Mouse (Mus musculus) heart, adult 8-10 months (tissue): ENCODE data around the gene Cyp4a30b. TPM values are rescaled to one million over a fixed set of nuclear protein-coding genes. Genes with fewer than 3 reads are reported as not detected.
"Not testable (repeated sequence)": the region's sequence is repeated elsewhere in the genome, so short reads cannot be mapped to it uniquely, and the experiment has no call there.

Experiments
- DNase-seq: peaks from one replicate; pipeline ENCODE4 v3.0.0; 2022; ENCODE audit warnings: low spot score
- total RNA-seq, 4 experiments: library from RNA; stranded (reverse); gene quantifications; 2 replicates each; pipeline ENCODE4 v1.2.4; 2022

Gene Cyp4a30b
- total RNA-seq, result not detected

- DNase-seq, result no peak
Observed at GRCm38 (mm10) chr4:115452304-115452703, at the start of gene Cyp4a30b. Gene Cyp4a30b, plus strand, starts transcription at chr4:115452604.

DNA sequence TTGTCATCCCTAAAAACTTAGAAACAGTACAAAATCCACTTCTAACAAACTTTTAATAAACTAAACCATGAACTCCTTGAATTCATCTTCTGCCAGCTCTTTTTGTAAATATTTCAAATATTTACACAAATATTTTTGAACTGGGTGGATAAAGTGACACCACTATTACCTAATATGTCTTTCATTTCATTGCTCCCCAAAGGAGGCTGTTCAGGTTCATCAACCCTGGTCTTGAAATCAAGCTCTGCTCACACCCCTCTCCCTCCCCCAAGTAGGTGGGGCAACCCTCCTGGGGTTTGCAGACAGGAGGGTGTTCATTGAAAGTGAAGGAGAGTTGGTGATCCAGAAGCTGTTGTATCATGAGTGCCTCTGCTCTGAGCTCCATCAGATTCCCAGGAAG lies 41.1 kb upstream of the Cyp4a30b start, which contains the start of gene Cyp4a12b:
Gene Cyp4a12b (plus strand): TSS at position 301 of the 400 bp plus-strand sequence.
- DNase-seq, result not testable (repeated sequence)

- no peak for DNase-seq
Observed at GRCm38 (mm10) chr4:115450577-115451137, 1.7 kb upstream of the Cyp4a30b start.

GRCm38 (mm10) chr4:115473585-115473984 lies 21.2 kb downstream of the Cyp4a30b start:
- not testable (repeated sequence) for DNase-seq

DNA sequence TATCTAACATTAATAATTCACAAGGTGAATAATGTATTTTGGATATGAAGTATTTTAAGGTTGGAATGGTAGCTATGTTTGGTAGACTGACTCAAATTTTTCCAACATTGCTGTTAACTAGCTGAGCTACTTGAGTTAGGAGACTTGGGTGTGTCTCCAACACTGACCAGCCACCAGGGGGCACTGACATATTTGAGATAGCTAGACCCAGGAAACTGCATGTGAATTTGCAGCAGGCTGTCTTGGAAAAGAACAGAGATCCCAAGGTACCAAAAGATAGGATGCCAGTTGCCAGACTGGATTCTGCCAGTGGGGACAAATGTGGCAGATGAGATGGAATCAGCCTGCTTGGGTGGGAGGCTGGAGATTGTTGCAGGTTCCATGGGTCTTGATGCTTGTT lies 23.6 kb downstream of the Cyp4a30b start:
- DNase-seq, result peak; percentile 53

GRCm38 (mm10) chr4:115481006-115481652 lies 28.7 kb downstream of the Cyp4a30b start:
- DNase-seq, result no peak

DNA sequence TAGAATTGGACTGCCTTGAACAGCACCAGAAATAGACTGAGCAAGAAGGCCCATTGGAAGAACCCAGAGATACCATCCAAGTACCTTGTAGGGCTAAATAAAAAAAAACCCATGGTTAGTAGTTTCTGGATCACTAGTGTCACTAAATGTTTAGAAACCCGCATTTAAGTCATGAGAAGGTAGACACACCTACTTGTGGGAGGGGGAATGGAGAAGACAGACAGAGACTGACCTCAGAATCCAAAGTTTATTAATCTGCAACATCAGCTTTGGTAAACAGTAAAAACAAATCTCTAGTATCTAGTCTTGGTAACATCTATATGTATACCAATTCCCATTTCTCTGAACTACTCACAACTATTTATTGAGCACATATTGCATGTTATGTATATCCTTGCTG lies 43.6 kb downstream of the Cyp4a30b start, which contains the start of gene Cyp4a14:
Gene Cyp4a14 (minus strand): TSS at position 142 of the 400 bp plus-strand sequence.
- DNase-seq, result no peak

GRCm38 (mm10) chr4:115497466-115497865 lies 45.1 kb downstream of the Cyp4a30b start:
- DNase-seq, result no peak

DNA sequence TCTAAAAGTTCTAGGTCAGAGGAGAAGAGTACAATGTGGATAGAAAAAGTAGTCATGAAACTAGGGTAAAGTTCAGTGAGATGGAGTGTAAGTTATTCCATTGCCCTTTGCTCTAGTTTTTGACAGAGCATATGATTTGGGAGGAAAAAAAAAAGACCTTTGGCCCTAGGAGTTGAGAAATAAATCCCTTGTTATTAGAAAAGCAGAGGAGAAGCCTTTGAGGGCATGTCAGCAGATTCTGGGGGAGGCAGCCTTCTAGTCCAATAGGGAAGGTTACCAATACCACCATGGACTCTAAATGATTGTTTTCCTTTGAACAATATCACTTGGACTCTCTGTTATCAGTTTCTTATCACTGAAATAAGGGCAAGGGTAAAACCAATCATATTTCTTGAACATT lies 61.6 kb downstream of the Cyp4a30b start:
- not testable (repeated sequence) for DNase-seq

DNA sequence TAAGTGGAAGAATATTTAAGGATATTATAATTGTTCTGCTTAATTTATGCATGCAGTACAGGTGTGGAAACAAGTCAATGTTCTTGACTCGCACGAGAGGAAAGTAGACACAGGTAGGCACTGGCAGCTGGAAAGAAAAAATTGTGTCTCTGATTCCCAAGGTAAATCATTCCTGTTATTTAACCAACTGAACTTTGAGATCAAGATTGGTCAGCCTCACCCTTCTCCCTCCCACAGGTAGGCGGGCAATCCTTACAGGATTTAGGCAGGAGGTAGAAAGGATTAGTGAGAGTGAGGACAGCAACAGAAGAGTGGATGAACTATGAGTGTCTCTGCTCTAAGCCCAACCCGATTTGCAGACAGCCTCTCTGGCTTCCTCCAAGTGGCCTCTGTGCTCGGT lies 65.6 kb downstream of the Cyp4a30b start, which contains the start of gene Cyp4a10:
Gene Cyp4a10 (plus strand): TSS at position 265 of the 400 bp plus-strand sequence.
- DNase-seq, result not testable (repeated sequence)

- no peak for DNase-seq
Observed at GRCm38 (mm10) chr4:115519444-115519843, 67.0 kb downstream of the Cyp4a30b start.

Other genes starting within 250 kb of the Cyp4a30b start
- gene Cyp4a29, start 210.5 kb upstream of the Cyp4a30b start, total RNA-seq, result not detected
- gene Cyp4a12a, start 153.6 kb upstream of the Cyp4a30b start, total RNA-seq, result not detected
- under 1 TPM in 1 of 4 experiments, not detected in 3; 0.14 TPM for gene Cyp4a12b, start 41.0 kb upstream of the Cyp4a30b start, total RNA-seq
- gene Cyp4a14, start 43.5 kb downstream of the Cyp4a30b start, total RNA-seq, result not detected
- under 1 TPM in 3 of 4 experiments, not detected in 1; 0.12 to 0.22 (median 0.19) TPM for gene Cyp4a10, start 65.7 kb downstream of the Cyp4a30b start, total RNA-seq
- not detected for gene Cyp4a31, start 111.0 kb downstream of the Cyp4a30b start, total RNA-seq
- not detected for gene Cyp4a32, start 148.4 kb downstream of the Cyp4a30b start, total RNA-seq
- gene Cyp4b1, start 195.1 kb downstream of the Cyp4a30b start, total RNA-seq, result 10 to 100 TPM; 26.4 to 38.4 (median 34.4) TPM